Mouse (Mus musculus) intestine, embryonic 15.5 days (tissue): Measurements from ENCODE around the gene Yif1b. TPM values are rescaled to one million over a fixed set of nuclear protein-coding genes. Genes with fewer than 3 reads are reported as not detected.
A peak's percentile ranks its signal among the peaks of the same experiment; 100 is the strongest.

Experiments used
- ATAC-seq: fragments of 200-750 bp; cut with Nextera tagmentation; 2 replicates; pipeline ENCODE4 v1.8.0; 2017; ENCODE audit warnings: moderate TSS enrichment, moderate library complexity
- H3K27ac ChIP-seq: fragments of 300-500 bp; sonication (generic); 2 replicates; pipeline ENCODE4 v1.5.1; 2015; ENCODE audit warnings: mild to moderate bottlenecking, inconsistent platforms
- H3K27me3 ChIP-seq: fragments of 300-500 bp; sonication (generic); replicated peaks from 2 replicates; pipeline ENCODE4 v1.6.1; 2015; ENCODE audit warnings: inconsistent platforms
- H3K36me3 ChIP-seq: fragments of 300-500 bp; sonication (generic); 2 replicates; pipeline ENCODE4 v1.6.1; 2015; ENCODE audit warnings: inconsistent platforms
- H3K4me1 ChIP-seq: fragments of 300-500 bp; sonication (generic); replicated peaks from 2 replicates; pipeline ENCODE4 v1.6.1; 2015; ENCODE audit warnings: inconsistent platforms
- H3K4me2 ChIP-seq: fragments of 300-500 bp; sonication (generic); replicated peaks from 2 replicates; pipeline ENCODE4 v1.6.1; 2015; ENCODE audit warnings: mild to moderate bottlenecking, inconsistent platforms
- H3K4me3 ChIP-seq: fragments of 300-500 bp; sonication (generic); replicated peaks from 2 replicates; pipeline ENCODE4 v1.5.1; 2015; ENCODE audit warnings: inconsistent platforms
- H3K9ac ChIP-seq: fragments of 300-500 bp; sonication (generic); 2 replicates; pipeline ENCODE4 v1.6.1; 2015; ENCODE audit warnings: inconsistent platforms
- H3K9me3 ChIP-seq: fragments of 300-500 bp; sonication (generic); 2 replicates; pipeline ENCODE4 v1.6.1; 2016; ENCODE audit warnings: inconsistent platforms
- WGBS: fragments of 180-500 bp; shearing (Covaris S2); methylation state at CpG from one replicate; pipeline ENCODE4 v1.1.7; 2015; 5-methylcytosine and 5-hydroxymethylcytosine counted together
- polyA plus RNA-seq: library from polyadenylated mRNA; unstranded; fragments of >200 nt; fragmentation: Nextera tagmentation; extraction: Ambion mirVana; gene quantifications from 2 replicates; pipeline ENCODE4 v1.2.1, GENCODE M21; 2015

Yif1b gene
- polyA plus RNA-seq, 1 experiment from 2014 or later, result 77.7 TPM

GRCm38 (mm10) chr7:29246619-29247313 is 8.6 kb downstream of the Yif1b start:
- no peak for ATAC-seq
- Histone ChIP-seq H3K4me1 (peaks cover 18% of the 10 kb centered on the region), H3K9me3 (no peaks in the 10 kb centered on the region), H3K4me3 (peak overlapping the region; percentile 43), H3K27me3 (no peaks in the 10 kb centered on the region), H3K4me2 (peak overlapping the region; percentile 56), H3K9ac (peak overlapping the region; percentile 59), H3K36me3 (peaks cover 8% of the 10 kb centered on the region; the same call in 1 of the 2 replicates), H3K27ac (peak overlapping the region; percentile 66; the same call in 1 of the 2 replicates)
- WGBS, result 69% methylated on average over 21 of the region's 21 CpGs

- Histone ChIP-seq H3K36me3 (peaks cover 8% of the 10 kb centered on the region; the same call in 1 of the 2 replicates), H3K9me3 (no peaks in the 10 kb centered on the region), H3K4me1 (peaks cover 21% of the 10 kb centered on the region), H3K4me2 (peak overlapping the region; percentile 56), H3K9ac (peak overlapping the region; percentile 59), H3K4me3 (peak overlapping the region; percentile 43), H3K27ac (peak overlapping the region; percentile 82), H3K27me3 (no peaks in the 10 kb centered on the region)
- WGBS, result 30% methylated on average over 16 of the region's 16 CpGs
- no peak for ATAC-seq
Observed at GRCm38 (mm10) chr7:29247314-29247700, 9.2 kb downstream of the Yif1b start.

GRCm38 (mm10) chr7:29247706-29248105 is 9.6 kb downstream of the Yif1b start:
- ATAC-seq, result no peak
- Histone ChIP-seq H3K4me3 (peak overlapping the region; percentile 43), H3K27me3 (no peaks in the 10 kb centered on the region), H3K27ac (peak overlapping the region; percentile 82), H3K9me3 (no peaks in the 10 kb centered on the region), H3K4me1 (peaks cover 22% of the 10 kb centered on the region), H3K4me2 (peak overlapping the region; percentile 56), H3K9ac (peak overlapping the region; percentile 59), H3K36me3 (peaks cover 8% of the 10 kb centered on the region; the same call in 1 of the 2 replicates)
- WGBS, result 13% methylated on average over 19 of the region's 19 CpGs

GRCm38 (mm10) chr7:29248261-29248841 is 10.2 kb downstream of the Yif1b start, which contains the start of gene 2200002D01Rik:
2200002D01Rik (minus strand) TSS chr7:29248466.
- Histone ChIP-seq H3K4me2 (peak within 1 kb of the TSS; percentile 56), H3K4me3 (peak within 1 kb of the TSS; percentile 43), H3K27ac (peak within 1 kb of the TSS; percentile 82), H3K9ac (peak within 1 kb of the TSS; percentile 59), H3K27me3 (no peaks in the 10 kb centered on the region), H3K4me1 (peaks cover 27% of the 10 kb centered on the region), H3K9me3 (no peaks in the 10 kb centered on the region), H3K36me3 (peaks cover 8% of the 10 kb centered on the region; the same call in 1 of the 2 replicates)
- WGBS, result 21% methylated on average over 20 of the region's 20 CpGs
- peak; percentile 73 for ATAC-seq

- Histone ChIP-seq H3K4me1 (peaks cover 44% of the 10 kb centered on the region), H3K4me3 (no peak overlapping the region), H3K9me3 (no peaks in the 10 kb centered on the region), H3K4me2 (no peak overlapping the region), H3K36me3 (0 out of 2 replicates have a peak, but pooled peaks cover under 1% of the 10 kb centered on the region), H3K27me3 (no peaks in the 10 kb centered on the region), H3K9ac (no peak overlapping the region), H3K27ac (peak overlapping the region; percentile 87)
- WGBS, result 50% methylated on average over 3 of the region's 3 CpGs
- peak; percentile 84 for ATAC-seq
Observed at GRCm38 (mm10) chr7:29251166-29251565, 13.0 kb downstream of the Yif1b start.

GRCm38 (mm10) chr7:29253842-29254241 is 15.7 kb downstream of the Yif1b start:
- WGBS, result 20% methylated on average over 5 of the region's 5 CpGs
- peaks cover 54% of the 10 kb centered on the region for H3K4me1 ChIP-seq
- peak overlapping the region; percentile 87 for H3K27ac ChIP-seq
- ATAC-seq, result peak; percentile 68
- peak overlapping the region; percentile 28; the same call in 1 of the 2 replicates for H3K4me2 ChIP-seq
- no peaks in the 10 kb centered on the region for H3K27me3 ChIP-seq
- peaks cover 2% of the 10 kb centered on the region; the same call in 1 of the 2 replicates for H3K36me3 ChIP-seq
- no peaks in the 10 kb centered on the region for H3K9me3 ChIP-seq
- H3K4me3 ChIP-seq, result no peak overlapping the region
- H3K9ac ChIP-seq, result 0 out of 2 replicates have a peak overlapping the region, but pooled peaks have one; percentile 13

- no peak overlapping the region for H3K4me2 ChIP-seq
- H3K36me3 ChIP-seq, result peaks cover 3% of the 10 kb centered on the region
- H3K27ac ChIP-seq, result no peak overlapping the region
- H3K27me3 ChIP-seq, result no peaks in the 10 kb centered on the region
- H3K4me1 ChIP-seq, result peaks cover 54% of the 10 kb centered on the region
- 83% methylated on average over 4 of the region's 4 CpGs for WGBS
- no peaks in the 10 kb centered on the region for H3K9me3 ChIP-seq
- no peak for ATAC-seq
- no peak overlapping the region for H3K9ac ChIP-seq
- H3K4me3 ChIP-seq, result no peak overlapping the region
Observed at GRCm38 (mm10) chr7:29255875-29256274, 17.7 kb downstream of the Yif1b start.

- Histone ChIP-seq H3K27ac (0 out of 2 replicates have a peak overlapping the region, but pooled peaks have one; percentile 15), H3K27me3 (no peaks in the 10 kb centered on the region), H3K4me3 (no peak overlapping the region), H3K4me2 (no peak overlapping the region), H3K36me3 (peaks cover 3% of the 10 kb centered on the region), H3K4me1 (peaks cover 51% of the 10 kb centered on the region), H3K9ac (no peak overlapping the region), H3K9me3 (no peaks in the 10 kb centered on the region)
- no peak for ATAC-seq
- 89% methylated on average over 1 of the region's 1 CpGs for WGBS
Observed at GRCm38 (mm10) chr7:29257368-29257767, 19.2 kb downstream of the Yif1b start.

- WGBS, result 84% methylated on average over 10 of the region's 10 CpGs
- no peak for ATAC-seq
- Histone ChIP-seq H3K4me1 (peaks cover 29% of the 10 kb centered on the region), H3K36me3 (peaks cover 6% of the 10 kb centered on the region), H3K27me3 (no peaks in the 10 kb centered on the region), H3K9me3 (no peaks in the 10 kb centered on the region), H3K4me3 (no peak overlapping the region), H3K27ac (no peak overlapping the region), H3K4me2 (no peak overlapping the region), H3K9ac (no peak overlapping the region)
Observed at GRCm38 (mm10) chr7:29259781-29260730, 21.9 kb downstream of the Yif1b start.

GRCm38 (mm10) chr7:29262151-29262550 is 24.0 kb downstream of the Yif1b start:
- peaks cover 21% of the 10 kb centered on the region for H3K4me1 ChIP-seq
- no peak for ATAC-seq
- no peaks in the 10 kb centered on the region for H3K9me3 ChIP-seq
- no peak overlapping the region for H3K9ac ChIP-seq
- H3K27ac ChIP-seq, result no peak overlapping the region
- no peak overlapping the region for H3K4me3 ChIP-seq
- no peak overlapping the region for H3K4me2 ChIP-seq
- 73% methylated on average over 6 of the region's 6 CpGs for WGBS
- no peaks in the 10 kb centered on the region for H3K27me3 ChIP-seq
- peaks cover 6% of the 10 kb centered on the region for H3K36me3 ChIP-seq

GRCm38 (mm10) chr7:29263831-29264230 is 25.7 kb downstream of the Yif1b start:
- Histone ChIP-seq H3K4me1 (peaks cover 8% of the 10 kb centered on the region), H3K9ac (no peak overlapping the region), H3K4me3 (no peak overlapping the region), H3K36me3 (peaks cover 3% of the 10 kb centered on the region), H3K27me3 (no peaks in the 10 kb centered on the region), H3K27ac (no peak overlapping the region), H3K9me3 (no peaks in the 10 kb centered on the region), H3K4me2 (no peak overlapping the region)
- ATAC-seq, result no peak
- 71% methylated on average over 3 of the region's 3 CpGs for WGBS
